Mouse (Mus musculus) large intestine, adult 2 months (tissue): Measurements from ENCODE around the gene Smc3. TPM values are rescaled to one million over a fixed set of nuclear protein-coding genes. Genes with fewer than 3 reads are reported as not detected.

Experiments
- DNase-seq: peaks from one replicate; pipeline ENCODE4 v3.0.0-alpha.2; 2012; ENCODE audit warnings: low read depth, low spot score
- WGBS: fragments of 180-500 bp; shearing (Covaris S2); methylation state at CpG from one replicate; pipeline ENCODE4 v1.1.7; 2018; 5-methylcytosine and 5-hydroxymethylcytosine counted together
- polyA plus RNA-seq: library from polyadenylated mRNA; depleted of rRNA; stranded (reverse); fragments of >200 nt; gene quantifications from 2 replicates; pipeline ENCODE4 v1.2.3, GENCODE M21; 2012; rRNA removed

Gene Smc3
- polyA plus RNA-seq, result 3.4 and 4.4 TPM in 2 replicates

GRCm38 (mm10) chr19:53599757-53600539 lies at the start of gene Smc3:
Smc3 (plus strand) TSS chr19:53600398.
- under 1% methylated on average over 69 of the region's 70 CpGs for WGBS

DNA sequence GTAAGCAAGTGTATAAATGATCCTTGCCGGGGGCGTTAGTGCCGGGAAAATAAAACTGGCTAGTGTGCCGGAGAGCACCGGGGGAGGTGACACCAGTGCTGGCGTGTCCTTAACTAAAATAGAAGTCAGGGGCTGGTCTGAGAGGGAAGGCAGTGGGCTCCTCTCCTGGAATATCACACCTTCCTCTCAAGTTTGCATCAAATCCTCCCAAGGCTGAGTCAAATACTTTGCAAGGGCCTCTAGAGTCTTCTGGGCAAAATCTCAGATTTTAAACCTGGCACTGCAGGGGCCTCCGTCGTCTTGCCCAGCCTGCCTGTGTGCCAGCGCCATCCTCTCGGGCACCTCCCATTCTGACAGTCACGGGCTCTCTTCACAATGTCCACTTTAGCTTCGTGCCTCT lies 49.2 kb upstream of the Smc3 start:
- DNase-seq, result no peak
- WGBS, result 83% methylated on average over 12 of the region's 12 CpGs

More at GRCm38 (mm10) chr19:53599757-53600539, at the start of gene Smc3:
- DNase-seq, result peak; percentile 95

DNA sequence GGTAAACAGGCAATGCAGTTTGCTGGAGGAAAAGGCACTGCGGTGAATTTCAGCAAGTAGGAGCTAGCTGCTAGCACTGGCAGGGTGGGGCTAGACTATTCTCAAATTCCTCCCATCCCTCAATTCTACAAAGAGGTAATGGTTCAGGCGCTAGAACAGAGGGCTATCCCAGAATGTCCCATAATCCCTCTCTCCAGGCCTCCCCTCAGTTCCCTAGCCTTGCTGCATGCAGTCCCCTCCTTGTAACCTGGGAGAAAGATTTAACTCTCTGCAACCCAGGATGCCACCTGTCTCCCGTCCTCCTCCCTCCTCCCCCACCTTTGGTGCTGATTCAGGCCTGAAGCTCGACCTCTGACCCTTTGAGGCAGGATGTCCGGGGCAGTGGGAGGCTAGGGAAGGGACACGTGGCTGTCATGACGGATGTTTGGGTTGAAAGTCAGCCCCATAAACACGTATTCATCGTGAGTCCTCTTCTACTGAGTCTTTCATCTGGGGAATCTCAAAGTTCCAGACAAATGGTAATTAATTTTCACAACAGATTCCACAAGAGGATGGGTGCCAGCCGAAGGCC lies 47.9 kb upstream of the Smc3 start:
- 57% methylated on average over 10 of the region's 10 CpGs for WGBS
- no peak for DNase-seq

- no peak for DNase-seq
- WGBS, result 71% methylated on average over 6 of the region's 6 CpGs
Observed at GRCm38 (mm10) chr19:53552795-53553194, 47.4 kb upstream of the Smc3 start.

GRCm38 (mm10) chr19:53554402-53554801 lies 45.8 kb upstream of the Smc3 start:
- 54% methylated on average over 11 of the region's 11 CpGs for WGBS
- peak; percentile 14 for DNase-seq

- 69% methylated on average over 5 of the region's 5 CpGs for WGBS
Observed at GRCm38 (mm10) chr19:53554981-53555616, 45.1 kb upstream of the Smc3 start.

DNA sequence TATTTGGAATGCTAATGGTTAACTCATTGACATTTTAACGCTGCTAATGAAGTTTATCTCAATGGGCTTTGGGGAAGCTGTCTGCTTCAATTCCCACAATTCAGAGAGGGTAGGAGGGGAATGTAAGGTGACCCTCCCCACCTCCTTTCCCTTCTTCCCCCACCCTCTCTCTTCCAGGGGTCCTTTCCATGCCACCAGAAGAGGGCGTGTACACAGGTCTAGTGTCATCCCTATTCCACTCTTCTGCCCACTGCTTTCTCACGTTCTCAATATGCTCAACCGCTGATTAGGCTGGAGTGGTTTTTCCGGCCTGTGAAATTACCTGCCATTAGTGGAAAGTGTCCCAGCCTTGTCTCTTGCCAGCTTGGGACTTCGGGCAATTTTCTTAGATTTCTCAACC lies 43.4 kb upstream of the Smc3 start:
- WGBS, result 40% methylated on average over 6 of the region's 6 CpGs
- DNase-seq, result no peak

More at GRCm38 (mm10) chr19:53554981-53555616, 45.1 kb upstream of the Smc3 start:
- DNase-seq, result no peak

DNA sequence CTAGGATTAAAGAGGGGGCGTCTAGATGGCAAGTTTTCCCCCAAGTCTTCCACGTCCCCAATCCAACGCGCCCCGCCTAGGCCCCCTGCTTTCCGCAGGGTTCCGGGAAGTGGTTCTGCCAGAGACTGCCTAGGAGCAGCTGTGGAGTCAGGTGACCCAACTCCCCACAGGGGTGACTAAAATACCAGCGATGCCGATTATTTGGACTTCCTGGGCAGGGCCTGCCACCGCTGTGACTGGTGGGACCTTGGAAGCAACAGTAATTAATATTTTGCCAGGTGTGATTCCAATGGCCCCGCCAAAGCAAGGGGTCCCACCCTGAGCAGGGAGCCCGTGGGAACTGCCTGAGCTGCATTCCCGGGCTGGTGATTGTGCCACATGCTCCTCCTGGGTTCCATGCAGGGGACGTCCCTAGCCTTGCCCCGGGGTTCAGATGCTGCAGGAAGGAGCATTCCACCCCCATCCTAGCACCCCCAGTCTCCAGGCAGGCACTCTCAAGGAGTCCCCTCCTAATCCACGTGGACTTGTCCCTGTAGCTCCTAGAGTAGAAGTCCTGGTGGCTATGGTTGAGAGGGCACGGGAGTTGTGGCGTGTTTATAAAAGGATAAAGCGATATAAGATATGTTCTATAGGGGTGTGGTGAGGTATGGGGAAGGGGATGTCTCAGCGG lies 42.8 kb upstream of the Smc3 start:
- whole genome bisulfite sequencing, result 33% methylated on average over 20 of the region's 20 CpGs

GRCm38 (mm10) chr19:53560436-53560835 lies 39.8 kb upstream of the Smc3 start:
- DNase-seq, result no peak
- 92% methylated on average over 3 of the region's 3 CpGs for WGBS

More for the DNA sequence above, 42.8 kb upstream of the Smc3 start:
- no peak for DNase-seq

DNA sequence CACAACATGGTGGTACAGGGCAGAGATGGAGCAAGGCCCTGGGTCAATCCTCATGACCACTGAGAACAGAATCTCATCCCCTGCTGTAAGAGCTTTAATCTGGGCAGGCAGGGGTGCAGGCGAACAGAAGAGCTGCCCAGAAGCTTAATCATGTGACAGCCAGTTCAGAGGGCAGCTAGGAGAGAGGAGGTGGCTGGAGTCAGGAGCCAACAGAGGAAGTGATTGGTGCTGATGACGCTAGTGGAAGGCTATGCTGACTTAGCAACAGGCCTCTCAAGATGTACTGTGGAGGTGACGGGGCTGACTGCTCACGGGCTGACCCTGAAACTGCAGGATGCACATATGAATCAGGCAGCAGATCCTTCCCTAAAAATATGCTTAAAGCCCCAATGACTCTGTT lies 36.0 kb upstream of the Smc3 start:
- WGBS, result 62% methylated on average over 4 of the region's 4 CpGs
- no peak for DNase-seq

DNA sequence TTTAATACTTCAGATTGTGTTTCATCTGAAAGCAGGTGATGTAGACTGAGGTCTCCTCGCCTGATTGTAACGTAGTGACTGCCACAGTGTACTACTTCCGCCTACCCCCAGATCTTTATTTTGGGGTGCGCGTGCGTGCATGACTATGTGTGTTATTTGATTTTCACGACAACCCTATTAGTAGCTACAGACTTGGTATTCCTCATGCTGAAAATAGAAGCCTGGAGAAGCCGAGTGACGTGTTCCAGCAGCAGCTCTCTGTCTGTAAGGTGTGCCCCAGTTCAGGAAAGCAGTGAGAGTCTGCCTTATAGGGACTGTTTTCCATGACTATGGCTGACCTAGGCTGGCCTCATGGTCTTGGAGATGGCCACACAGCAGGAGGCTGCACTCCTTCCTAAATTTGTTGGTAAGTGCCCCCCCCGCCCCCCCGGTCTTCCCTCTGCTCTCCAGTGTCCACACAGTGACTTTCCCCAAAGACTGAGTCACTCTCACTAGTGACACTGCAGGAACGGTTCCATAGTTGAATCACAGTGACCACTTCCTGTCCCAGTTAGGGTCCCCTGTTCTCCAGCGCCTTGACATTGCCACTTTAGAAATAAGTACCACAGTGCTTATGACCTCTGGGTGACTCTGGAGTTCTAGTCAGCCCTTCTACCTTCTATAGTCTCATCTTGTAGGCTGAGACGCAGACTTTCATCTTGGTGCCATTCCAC lies 34.5 kb upstream of the Smc3 start:
- 90% methylated on average over 14 of the region's 14 CpGs for WGBS
- no peak for DNase-seq

GRCm38 (mm10) chr19:53567864-53568263 lies 32.3 kb upstream of the Smc3 start:
- WGBS, result 59% methylated on average over 11 of the region's 11 CpGs

GRCm38 (mm10) chr19:53568553-53568952 lies 31.6 kb upstream of the Smc3 start:
- 76% methylated on average over 3 of the region's 3 CpGs for whole genome bisulfite sequencing
- DNase-seq, result no peak

More at GRCm38 (mm10) chr19:53567864-53568263, 32.3 kb upstream of the Smc3 start:
- no peak for DNase-seq

DNA sequence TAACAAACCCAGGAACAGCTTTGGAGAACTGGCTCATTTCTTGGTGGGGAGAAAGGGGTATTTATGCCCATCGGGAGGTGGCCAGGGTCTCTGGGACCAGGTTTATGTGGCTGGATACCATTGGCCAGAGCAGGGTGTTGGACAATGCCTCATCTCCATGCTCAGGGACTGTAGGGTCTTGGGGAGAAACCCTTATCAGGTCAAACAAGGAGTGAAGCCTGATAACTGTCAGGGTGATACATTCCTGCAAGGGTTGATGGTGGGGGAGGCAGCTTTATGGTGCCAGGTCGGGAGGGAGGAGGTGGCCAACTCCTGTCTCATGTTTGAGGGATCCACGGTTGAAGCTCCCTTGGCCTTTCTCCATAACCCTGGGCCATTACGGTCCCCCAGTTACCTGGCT lies 29.1 kb upstream of the Smc3 start:
- WGBS, result 69% methylated on average over 4 of the region's 4 CpGs
- DNase-seq, result no peak

DNA sequence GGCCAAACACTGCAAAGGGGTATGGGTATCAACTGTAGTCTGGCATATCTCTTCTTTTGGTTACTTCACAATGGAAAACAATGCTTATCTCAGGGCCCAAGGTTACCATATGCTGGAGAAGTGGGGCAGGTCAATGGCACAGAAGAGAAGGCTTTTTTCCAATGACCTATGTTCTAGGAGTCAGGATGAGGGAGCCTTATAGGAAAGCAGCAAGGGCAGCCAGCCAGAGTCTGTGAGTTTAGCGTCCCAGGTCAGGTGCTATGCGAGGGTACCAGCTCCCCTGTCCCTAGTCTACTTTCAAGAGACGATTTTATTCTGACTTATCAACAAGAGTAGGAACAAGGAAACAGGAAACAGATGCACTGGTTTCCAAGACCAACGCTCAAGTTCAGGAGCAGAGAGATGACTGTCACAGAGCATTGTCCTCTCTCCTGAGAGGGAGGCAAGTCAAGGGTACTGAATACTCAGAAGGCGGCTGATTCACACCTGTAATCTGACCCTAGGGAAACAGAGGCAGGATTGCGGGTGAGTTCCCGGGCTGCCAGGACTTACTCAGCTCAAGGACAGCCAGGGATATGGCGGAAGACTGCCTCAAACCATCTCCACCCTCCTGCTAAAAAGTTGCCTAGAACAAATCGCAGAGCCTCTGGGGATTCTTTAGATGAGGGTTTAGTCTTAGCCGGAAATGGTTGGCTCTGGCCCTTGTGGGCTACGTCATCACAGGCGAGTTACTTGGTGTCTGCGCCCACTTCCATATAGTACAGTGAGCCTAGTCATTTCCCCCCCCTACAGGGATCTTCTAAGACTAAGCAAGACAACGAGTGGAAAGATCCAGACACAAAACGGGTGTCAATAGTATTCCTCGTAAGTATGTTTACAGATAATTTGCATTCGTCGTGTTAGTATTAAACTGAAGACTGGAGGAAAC lies 28.4 kb upstream of the Smc3 start:
- DNase-seq, result no peak
- WGBS, result 63% methylated on average over 18 of the region's 18 CpGs

DNA sequence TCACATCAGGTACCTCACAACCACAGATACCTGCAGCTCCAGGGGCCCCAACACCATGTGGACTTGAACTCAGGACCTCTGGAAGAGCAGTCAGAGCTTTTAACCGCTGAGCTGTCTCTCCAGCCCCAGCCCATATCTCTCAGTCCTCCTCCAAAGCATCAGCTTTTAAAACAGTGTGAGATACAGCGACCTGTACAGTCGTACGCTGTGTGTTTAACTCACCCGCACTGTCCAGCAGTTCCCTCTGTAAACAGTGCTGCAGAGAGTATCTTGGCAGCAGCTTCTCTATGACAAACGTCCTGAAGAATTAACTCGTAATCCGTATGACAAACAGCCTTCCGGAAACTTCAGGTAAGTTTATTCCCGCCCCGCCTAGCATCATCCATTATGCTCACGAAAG lies 27.6 kb upstream of the Smc3 start:
- DNase-seq, result peak; percentile 19
- WGBS, result 16% methylated on average over 12 of the region's 12 CpGs

GRCm38 (mm10) chr19:53573151-53573550 lies 27.0 kb upstream of the Smc3 start:
- DNase-seq, result no peak
- 75% methylated on average over 3 of the region's 3 CpGs for WGBS

GRCm38 (mm10) chr19:53574131-53574530 lies 26.1 kb upstream of the Smc3 start:
- no peak for DNase-seq
- 82% methylated on average over 8 of the region's 8 CpGs for WGBS

- no peak for DNase-seq
- 85% methylated on average over 7 of the region's 7 CpGs for WGBS
Observed at GRCm38 (mm10) chr19:53574546-53574945, 25.7 kb upstream of the Smc3 start.
